Mouse (Mus musculus) liver, embryonic 13.5 days (tissue): ENCODE data around the gene Gmds. TPM values are rescaled to one million over a fixed set of nuclear protein-coding genes. Genes with fewer than 3 reads are reported as not detected.

ENCODE experiments used
- ATAC-seq: fragments of 200-750 bp; cut with Nextera tagmentation; 2 replicates; pipeline ENCODE4 v1.8.0; 2017; ENCODE audit warnings: low read depth, mild to moderate bottlenecking, moderate number of reproducible peaks, moderate library complexity
- DNase-seq: peaks from one replicate; pipeline ENCODE4 v3.0.0; 2022
- H3K27ac ChIP-seq: fragments of 300-500 bp; sonication (generic); 2 replicates; pipeline ENCODE4 v1.5.1; 2015; ENCODE audit warnings: moderate library complexity, mild to moderate bottlenecking, inconsistent platforms
- H3K27me3 ChIP-seq: fragments of 300-500 bp; sonication (generic); 2 replicates; pipeline ENCODE4 v1.6.1; 2015; ENCODE audit warnings: mild to moderate bottlenecking, inconsistent platforms
- H3K36me3 ChIP-seq: fragments of 300-500 bp; sonication (generic); 2 replicates; pipeline ENCODE4 v1.6.1; 2015; ENCODE audit warnings: mild to moderate bottlenecking, inconsistent platforms
- H3K4me1 ChIP-seq: fragments of 300-500 bp; sonication (generic); replicated peaks from 2 replicates; pipeline ENCODE4 v1.6.1; 2015; ENCODE audit warnings: inconsistent platforms
- H3K4me2 ChIP-seq: fragments of 300-500 bp; sonication (generic); 2 replicates; pipeline ENCODE4 v1.6.1; 2015; ENCODE audit warnings: inconsistent platforms, mild to moderate bottlenecking, moderate library complexity
- H3K4me3 ChIP-seq: fragments of 300-500 bp; sonication (generic); replicated peaks from 2 replicates; pipeline ENCODE4 v1.5.1; 2015; ENCODE audit warnings: mild to moderate bottlenecking, inconsistent platforms
- H3K9ac ChIP-seq: fragments of 300-500 bp; sonication (generic); 2 replicates; pipeline ENCODE4 v1.6.1; 2015; ENCODE audit warnings: mild to moderate bottlenecking, inconsistent platforms
- H3K9me3 ChIP-seq: fragments of 300-500 bp; sonication (generic); replicated peaks from 2 replicates; pipeline ENCODE4 v1.6.1; 2016; ENCODE audit warnings: inconsistent platforms
- WGBS: fragments of 180-500 bp; shearing (Covaris S2); methylation state at CpG from one replicate; pipeline ENCODE4 v1.1.7; 2015; ENCODE audit not compliant: insufficient replicate concordance; 5-methylcytosine and 5-hydroxymethylcytosine counted together
- polyA plus RNA-seq: library from polyadenylated mRNA; unstranded; fragments of >200 nt; fragmentation: Nextera tagmentation; extraction: Ambion mirVana; gene quantifications from 2 replicates; pipeline ENCODE4 v1.2.1, GENCODE M21; 2015

Gmds gene
- polyA plus RNA-seq, 1 experiment from 2014 or later, result 9.1 TPM

- Histone ChIP-seq H3K27ac (no peak overlapping the region), H3K36me3 (no peaks in the 10 kb centered on the region), H3K27me3 (no peaks in the 10 kb centered on the region), H3K4me2 (no peak overlapping the region), H3K4me3 (no peak overlapping the region), H3K9ac (no peak overlapping the region), H3K9me3 (no peaks in the 10 kb centered on the region), H3K4me1 (no peaks in the 10 kb centered on the region)
- DNase-seq (no peak), ATAC-seq (no peak)
- WGBS, result 56% methylated on average over 2 of the region's 2 CpGs
Observed at GRCm38 (mm10) chr13:31892913-31893514, 445.5 kb downstream of the Gmds start.

- H3K9ac ChIP-seq, result no peak overlapping the region
- H3K36me3 ChIP-seq, result no peaks in the 10 kb centered on the region
- 76% methylated on average over 3 of the region's 3 CpGs for WGBS
- ATAC-seq (no peak), DNase-seq (no peak)
- no peak overlapping the region for H3K27ac ChIP-seq
- no peaks in the 10 kb centered on the region for H3K9me3 ChIP-seq
- H3K4me3 ChIP-seq, result no peak overlapping the region
- no peak overlapping the region for H3K4me2 ChIP-seq
- H3K27me3 ChIP-seq, result no peaks in the 10 kb centered on the region
- no peaks in the 10 kb centered on the region for H3K4me1 ChIP-seq
Observed at GRCm38 (mm10) chr13:31888500-31888899, 450.0 kb downstream of the Gmds start.

GRCm38 (mm10) chr13:31885769-31886168, 452.8 kb downstream of the Gmds start:
- no peaks in the 10 kb centered on the region for H3K36me3 ChIP-seq
- no peak overlapping the region for H3K9ac ChIP-seq
- no peak for DNase-seq
- H3K27me3 ChIP-seq, result no peaks in the 10 kb centered on the region
- ATAC-seq, result no peak
- no peaks in the 10 kb centered on the region for H3K9me3 ChIP-seq
- 65% methylated on average over 1 of the region's 1 CpGs for WGBS
- no peak overlapping the region for H3K4me2 ChIP-seq
- H3K27ac ChIP-seq, result no peak overlapping the region
- no peaks in the 10 kb centered on the region for H3K4me1 ChIP-seq
- no peak overlapping the region for H3K4me3 ChIP-seq

- no peaks in the 10 kb centered on the region for H3K9me3 ChIP-seq
- no peak overlapping the region for H3K4me3 ChIP-seq
- WGBS, result 59% methylated on average over 8 of the region's 8 CpGs
- no peak overlapping the region for H3K4me2 ChIP-seq
- H3K36me3 ChIP-seq, result no peaks in the 10 kb centered on the region
- H3K27me3 ChIP-seq, result no peaks in the 10 kb centered on the region
- H3K4me1 ChIP-seq, result no peaks in the 10 kb centered on the region
- H3K9ac ChIP-seq, result no peak overlapping the region
- DNase-seq (no peak), ATAC-seq (no peak)
- H3K27ac ChIP-seq, result no peak overlapping the region
Observed at GRCm38 (mm10) chr13:31878805-31879477, 459.6 kb downstream of the Gmds start.

GRCm38 (mm10) chr13:31877061-31877460, 461.5 kb downstream of the Gmds start:
- Histone ChIP-seq H3K9me3 (no peaks in the 10 kb centered on the region), H3K27ac (no peak overlapping the region), H3K4me1 (no peaks in the 10 kb centered on the region), H3K9ac (no peak overlapping the region), H3K4me2 (no peak overlapping the region), H3K27me3 (no peaks in the 10 kb centered on the region), H3K36me3 (no peaks in the 10 kb centered on the region), H3K4me3 (no peak overlapping the region)
- DNase-seq (no peak), ATAC-seq (no peak)
- WGBS, result 70% methylated on average over 4 of the region's 4 CpGs

- ATAC-seq (no peak), DNase-seq (no peak)
Observed at GRCm38 (mm10) chr13:31874427-31874826, 464.1 kb downstream of the Gmds start.

GRCm38 (mm10) chr13:31873269-31873668, 465.3 kb downstream of the Gmds start:
- Histone ChIP-seq H3K9ac (no peak overlapping the region), H3K27ac (no peak overlapping the region), H3K4me1 (no peaks in the 10 kb centered on the region), H3K9me3 (no peaks in the 10 kb centered on the region), H3K4me2 (no peak overlapping the region), H3K36me3 (no peaks in the 10 kb centered on the region), H3K4me3 (no peak overlapping the region), H3K27me3 (no peaks in the 10 kb centered on the region)
- ATAC-seq (no peak), DNase-seq (no peak)
- WGBS, result 69% methylated on average over 1 of the region's 1 CpGs

More at GRCm38 (mm10) chr13:31874427-31874826, 464.1 kb downstream of the Gmds start:
- H3K4me2 ChIP-seq, result no peak overlapping the region
- no peaks in the 10 kb centered on the region for H3K9me3 ChIP-seq
- H3K4me1 ChIP-seq, result no peaks in the 10 kb centered on the region
- no peak overlapping the region for H3K27ac ChIP-seq
- no peak overlapping the region for H3K4me3 ChIP-seq
- H3K9ac ChIP-seq, result no peak overlapping the region
- H3K27me3 ChIP-seq, result no peaks in the 10 kb centered on the region
- 73% methylated on average over 3 of the region's 3 CpGs for WGBS
- H3K36me3 ChIP-seq, result no peaks in the 10 kb centered on the region

- no peaks in the 10 kb centered on the region for H3K36me3 ChIP-seq
- WGBS, result 71% methylated on average over 5 of the region's 5 CpGs
- ATAC-seq, result no peak
- H3K4me2 ChIP-seq, result no peak overlapping the region
- H3K4me1 ChIP-seq, result no peaks in the 10 kb centered on the region
- no peak for DNase-seq
- H3K27ac ChIP-seq, result no peak overlapping the region
- H3K9me3 ChIP-seq, result no peaks in the 10 kb centered on the region
- H3K9ac ChIP-seq, result no peak overlapping the region
- no peaks in the 10 kb centered on the region for H3K27me3 ChIP-seq
- H3K4me3 ChIP-seq, result no peak overlapping the region
Observed at GRCm38 (mm10) chr13:31864786-31865185, 473.8 kb downstream of the Gmds start.

GRCm38 (mm10) chr13:31863461-31863860, 475.1 kb downstream of the Gmds start:
- Histone ChIP-seq H3K27me3 (no peaks in the 10 kb centered on the region), H3K36me3 (no peaks in the 10 kb centered on the region), H3K4me2 (no peak overlapping the region), H3K9me3 (no peaks in the 10 kb centered on the region), H3K9ac (no peak overlapping the region), H3K27ac (no peak overlapping the region), H3K4me1 (no peaks in the 10 kb centered on the region), H3K4me3 (no peak overlapping the region)
- DNase-seq, result no peak
- WGBS, result 60% methylated on average over 9 of the region's 9 CpGs
- ATAC-seq, result no peak

GRCm38 (mm10) chr13:31860200-31860599, 478.3 kb downstream of the Gmds start:
- H3K4me3 ChIP-seq, result no peak overlapping the region
- no peak for DNase-seq
- H3K4me2 ChIP-seq, result no peak overlapping the region
- ATAC-seq, result no peak
- 52% methylated on average over 5 of the region's 5 CpGs for WGBS
- H3K9me3 ChIP-seq, result no peaks in the 10 kb centered on the region
- H3K27ac ChIP-seq, result no peak overlapping the region
- H3K36me3 ChIP-seq, result no peaks in the 10 kb centered on the region
- H3K27me3 ChIP-seq, result no peaks in the 10 kb centered on the region
- no peak overlapping the region for H3K9ac ChIP-seq
- no peaks in the 10 kb centered on the region for H3K4me1 ChIP-seq

- H3K36me3 ChIP-seq, result no peaks in the 10 kb centered on the region
- H3K9me3 ChIP-seq, result no peaks in the 10 kb centered on the region
- 68% methylated on average over 4 of the region's 4 CpGs for WGBS
- DNase-seq (no peak), ATAC-seq (no peak)
- no peaks in the 10 kb centered on the region for H3K4me1 ChIP-seq
- H3K27me3 ChIP-seq, result no peaks in the 10 kb centered on the region
- no peak overlapping the region for H3K4me3 ChIP-seq
- H3K4me2 ChIP-seq, result no peak overlapping the region
- H3K9ac ChIP-seq, result no peak overlapping the region
- H3K27ac ChIP-seq, result no peak overlapping the region
Observed at GRCm38 (mm10) chr13:31854000-31854399, 484.5 kb downstream of the Gmds start.

GRCm38 (mm10) chr13:31853564-31853963, 485.0 kb downstream of the Gmds start:
- Histone ChIP-seq H3K9me3 (no peaks in the 10 kb centered on the region), H3K27ac (no peak overlapping the region), H3K4me2 (no peak overlapping the region), H3K27me3 (no peaks in the 10 kb centered on the region), H3K36me3 (no peaks in the 10 kb centered on the region), H3K4me1 (no peaks in the 10 kb centered on the region), H3K4me3 (no peak overlapping the region), H3K9ac (no peak overlapping the region)
- ATAC-seq (no peak), DNase-seq (no peak)
- WGBS, result 46% methylated on average over 2 of the region's 2 CpGs
